Mouse (Mus musculus): ENCODE results near the gene D13Ertd608e. TPM values are rescaled to one million over a fixed set of nuclear protein-coding genes. Genes with fewer than 3 reads are reported as not detected.
"Not testable (repeated sequence)": the region's sequence is repeated elsewhere in the genome, so short reads cannot be mapped to it uniquely, and the experiment has no call there.

D13Ertd608e gene
- polyA plus RNA-seq, 1 experiment from 2014 or later, result not detected

DNA sequence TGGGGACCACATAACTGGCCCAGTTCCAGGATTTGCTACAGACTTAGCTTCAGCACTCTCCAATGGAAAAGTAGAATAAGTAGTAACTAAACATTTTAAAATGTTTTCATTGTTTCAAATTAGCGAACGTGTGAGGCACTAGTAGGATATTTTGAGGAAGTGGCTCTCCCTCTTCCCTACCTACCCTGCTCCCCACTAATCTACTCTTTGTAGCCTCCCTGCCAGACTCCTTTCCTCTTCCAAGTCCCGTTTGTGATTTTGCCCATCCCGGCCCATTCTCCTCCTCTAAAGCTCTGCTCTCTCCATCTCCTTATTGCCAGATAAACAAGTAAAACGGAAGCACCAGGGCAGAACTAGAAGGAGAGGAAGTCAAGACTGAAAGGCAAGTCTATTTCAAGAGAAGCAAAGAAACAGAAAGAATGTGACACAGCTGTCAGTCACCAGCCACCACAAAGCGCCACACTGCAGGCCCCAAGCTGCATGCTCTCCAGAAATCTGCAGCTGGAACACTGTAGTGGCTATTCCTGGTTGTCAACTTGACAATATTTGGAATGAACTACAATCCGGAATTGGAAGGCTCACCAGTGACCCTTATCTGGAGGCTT is 28.7 kb downstream of the D13Ertd608e start:
- H3K4me3 ChIP-seq (ENCODE audit: low read depth, low read length); ATAC-seq (replicated peaks; ENCODE audit: insufficient number of reproducible peaks, low FRiP score, low TSS enrichment, low read depth): not testable (repeated sequence)
- WGBS, result 65% methylated on average over 5 of the region's 7 CpGs

DNA sequence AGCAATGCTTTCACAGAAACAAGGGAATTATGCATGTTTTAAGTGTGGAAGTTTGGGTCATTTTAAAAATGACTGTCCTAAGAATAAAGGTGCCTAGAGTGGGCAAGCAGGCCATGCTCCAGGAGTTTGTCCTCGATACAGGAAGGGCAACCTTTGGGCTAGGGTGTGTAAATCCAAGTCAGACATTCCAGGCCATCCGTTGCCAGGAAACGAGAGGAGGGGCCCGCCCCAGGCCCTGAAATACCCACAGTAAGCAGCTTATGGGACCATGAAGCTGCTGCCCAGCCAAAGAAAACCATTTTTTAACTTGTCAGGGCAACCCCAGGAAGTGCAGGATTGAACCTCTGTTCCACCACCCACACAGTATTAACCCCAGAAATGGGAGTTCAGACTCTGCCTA is 51.1 kb downstream of the D13Ertd608e start:
- H3K27ac ChIP-seq (replicated peaks; ENCODE audit: low read depth, low read length); H3K4me1 ChIP-seq (ENCODE audit: control insufficient read depth, insufficient read depth, low read length); ATAC-seq (replicated peaks; ENCODE audit: insufficient number of reproducible peaks, low FRiP score, low TSS enrichment, low read depth); H3K9me3 ChIP-seq (replicated peaks; ENCODE audit: control insufficient read depth, low read length); H3K36me3 ChIP-seq (replicated peaks; ENCODE audit: control insufficient read depth, insufficient read depth, low read depth, low read length); H3K4me2 ChIP-seq (ENCODE audit: low read depth, low read length); H3K27me3 ChIP-seq (ENCODE audit: control insufficient read depth, insufficient read depth, low read length); DNase-seq (ENCODE audit: low spot score); H3K4me3 ChIP-seq (ENCODE audit: low read depth, low read length); H3K9ac ChIP-seq (replicated peaks; ENCODE audit: low read length): not testable (repeated sequence)
- 36% methylated on average over 4 of the region's 4 CpGs for WGBS

More for the DNA sequence above, 28.7 kb downstream of the D13Ertd608e start:
- not testable (repeated sequence) for H3K27ac ChIP-seq (replicated peaks; ENCODE audit: low read depth, low read length); H3K4me2 ChIP-seq (ENCODE audit: low read depth, low read length); H3K9me3 ChIP-seq (replicated peaks; ENCODE audit: control insufficient read depth, low read length); H3K4me1 ChIP-seq (ENCODE audit: control insufficient read depth, insufficient read depth, low read length); DNase-seq (ENCODE audit: low spot score); H3K27me3 ChIP-seq (ENCODE audit: control insufficient read depth, insufficient read depth, low read length); H3K9ac ChIP-seq (replicated peaks; ENCODE audit: low read length); H3K36me3 ChIP-seq (replicated peaks; ENCODE audit: control insufficient read depth, insufficient read depth, low read depth, low read length)

- H3K27me3 ChIP-seq (ENCODE audit: control insufficient read depth, insufficient read depth, low read length); H3K4me1 ChIP-seq (ENCODE audit: control insufficient read depth, insufficient read depth, low read length); ATAC-seq (replicated peaks; ENCODE audit: insufficient number of reproducible peaks, low FRiP score, low TSS enrichment, low read depth); H3K4me2 ChIP-seq (ENCODE audit: low read depth, low read length); H3K36me3 ChIP-seq (replicated peaks; ENCODE audit: control insufficient read depth, insufficient read depth, low read depth, low read length); H3K9me3 ChIP-seq (replicated peaks; ENCODE audit: control insufficient read depth, low read length); H3K27ac ChIP-seq (replicated peaks; ENCODE audit: low read depth, low read length); DNase-seq (ENCODE audit: low spot score); H3K9ac ChIP-seq (replicated peaks; ENCODE audit: low read length); H3K4me3 ChIP-seq (ENCODE audit: low read depth, low read length): not testable (repeated sequence)
- WGBS, result 84% methylated on average over 3 of the region's 3 CpGs
Measured at GRCm38 (mm10) chr13:119894685-119895084, 58.9 kb downstream of the D13Ertd608e start, which contains the start of gene Tcstv1. Gene Tcstv1 (minus strand): TSS chr13:119894785.

Other genes starting within 250 kb of the D13Ertd608e start
- not detected in 2 replicates for gene Ccl28, start 212.2 kb upstream of the D13Ertd608e start, polyA plus RNA-seq (2014; fragmentation: Nextera tagmentation; extraction: Ambion mirVana)
- 274 and 293 TPM in 2 replicates for gene Hmgcs1, start 145.6 kb upstream of the D13Ertd608e start, polyA plus RNA-seq (2014; fragmentation: Nextera tagmentation; extraction: Ambion mirVana)
- 1.5 and 1.6 TPM in 2 replicates for gene Nim1k, start 80.1 kb upstream of the D13Ertd608e start, polyA plus RNA-seq (2014; fragmentation: Nextera tagmentation; extraction: Ambion mirVana)
- 46.6 and 46.7 TPM in 2 replicates for gene Zfp131, start 45.1 kb upstream of the D13Ertd608e start, polyA plus RNA-seq (2014; fragmentation: Nextera tagmentation; extraction: Ambion mirVana)
- not detected in 2 replicates for gene AF067063, start 5.8 kb upstream of the D13Ertd608e start, polyA plus RNA-seq (2014; fragmentation: Nextera tagmentation; extraction: Ambion mirVana)
- not detected in 2 replicates for gene Tcstv1, start 58.8 kb downstream of the D13Ertd608e start, polyA plus RNA-seq (2014; fragmentation: Nextera tagmentation; extraction: Ambion mirVana)
- not detected in 2 replicates for gene Gm21761, start 93.3 kb downstream of the D13Ertd608e start, polyA plus RNA-seq (2014; fragmentation: Nextera tagmentation; extraction: Ambion mirVana)
- gene B020031M17Rik, start 114.8 kb downstream of the D13Ertd608e start, polyA plus RNA-seq (2014; fragmentation: Nextera tagmentation; extraction: Ambion mirVana), result not detected in 2 replicates
- gene Gm36079, start 191.0 kb downstream of the D13Ertd608e start, polyA plus RNA-seq (2014; fragmentation: Nextera tagmentation; extraction: Ambion mirVana), result not detected in 2 replicates
- not detected in 2 replicates for gene Gm21188, start 216.2 kb downstream of the D13Ertd608e start, polyA plus RNA-seq (2014; fragmentation: Nextera tagmentation; extraction: Ambion mirVana)